Mouse (Mus musculus): ENCODE measurements at regions not wholly inside any gene's neighbourhood (a gene's known extent, or its start where the extent isn't known, plus 50 kb on each side); places are given as distances from the start of the nearest gene placed in this dataset.
A peak's percentile ranks its signal among the peaks of the same experiment; 100 is the strongest.

DNA sequence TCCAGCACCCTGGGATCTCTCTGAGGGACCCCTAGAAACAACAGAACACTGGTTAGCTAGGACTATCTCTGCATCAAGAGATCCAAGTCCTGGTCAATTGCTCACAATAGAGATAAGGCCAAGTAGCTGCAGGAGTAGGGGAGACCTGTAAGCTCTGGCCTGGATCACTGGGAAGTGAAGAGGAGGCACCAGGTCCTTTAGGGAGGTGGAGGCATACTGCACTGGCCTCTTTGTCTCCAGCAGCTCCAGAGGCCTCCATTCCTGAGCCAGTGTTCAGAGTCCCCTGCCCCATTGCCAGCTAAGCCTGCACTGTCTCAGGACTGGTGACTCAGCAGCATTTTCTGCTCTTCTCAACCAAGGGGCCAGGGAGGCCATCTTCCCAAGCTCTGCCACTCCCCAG, 262.3 kb upstream of the Gm4791 start:
- DNase-seq (ENCODE audit: low spot score), result no peak

DNA sequence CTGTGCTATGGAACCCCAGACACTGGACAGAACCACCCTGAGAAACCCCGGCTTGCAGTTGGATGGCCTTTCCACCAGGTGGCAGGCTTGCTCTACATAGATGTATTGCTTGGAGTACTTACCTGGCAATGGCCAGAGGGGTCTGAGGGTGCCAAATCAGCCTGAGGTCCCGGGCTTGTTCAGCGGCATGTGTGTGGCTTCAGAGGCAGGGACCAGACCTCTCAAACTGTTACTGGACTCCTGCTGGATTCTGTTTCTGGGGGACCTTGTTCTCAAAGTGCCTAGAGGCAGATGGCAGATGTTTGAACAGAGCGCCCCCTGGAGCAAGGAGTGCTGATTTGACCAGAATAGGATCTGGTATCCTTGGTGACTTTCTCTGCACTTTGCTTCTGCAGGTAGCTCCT, 262.9 kb upstream of the Gm4791 start:
- DNase-seq (ENCODE audit: low spot score), result peak; percentile 82

DNA sequence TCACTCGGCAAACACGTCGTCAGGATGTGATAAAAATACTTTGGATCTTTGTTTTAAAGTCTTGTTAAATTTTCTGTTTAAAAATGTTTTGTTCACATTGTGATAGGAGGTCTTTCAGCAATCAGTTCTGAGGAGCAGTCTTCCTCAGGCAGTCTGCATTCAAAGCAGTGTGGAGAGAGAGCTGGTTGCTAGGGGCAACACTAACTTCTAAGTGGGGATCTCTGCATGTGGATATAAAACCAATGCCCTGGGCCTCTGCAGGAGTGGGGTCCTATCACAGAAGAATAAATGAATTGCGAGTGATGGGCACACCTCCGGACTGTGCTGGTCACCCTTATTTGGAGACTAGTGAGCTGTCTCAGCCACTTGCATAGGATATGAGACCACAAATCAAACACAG, 270.1 kb upstream of the Gm4791 start:
- no peak for DNase-seq (ENCODE audit: low spot score)

DNA sequence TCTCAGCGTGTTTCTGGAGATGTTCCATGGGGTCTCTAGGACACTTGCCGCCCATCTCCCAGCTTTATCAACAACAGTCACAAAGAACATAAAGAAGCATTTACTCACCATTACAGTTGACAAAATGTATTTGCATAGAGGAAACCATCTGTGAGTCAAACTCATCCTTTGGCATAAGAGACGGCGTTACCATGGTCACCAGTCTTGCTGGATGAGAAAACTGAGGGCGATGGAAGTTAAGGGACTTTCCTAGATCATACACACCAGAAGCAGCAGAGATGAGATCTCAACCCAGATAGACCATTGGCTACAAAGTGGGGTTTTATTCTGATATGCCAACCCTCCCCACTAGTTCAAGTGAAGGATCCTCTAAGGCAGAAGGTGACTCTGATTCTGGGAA, 274.3 kb upstream of the Gm4791 start:
- DNase-seq (ENCODE audit: low spot score), result no peak

DNA sequence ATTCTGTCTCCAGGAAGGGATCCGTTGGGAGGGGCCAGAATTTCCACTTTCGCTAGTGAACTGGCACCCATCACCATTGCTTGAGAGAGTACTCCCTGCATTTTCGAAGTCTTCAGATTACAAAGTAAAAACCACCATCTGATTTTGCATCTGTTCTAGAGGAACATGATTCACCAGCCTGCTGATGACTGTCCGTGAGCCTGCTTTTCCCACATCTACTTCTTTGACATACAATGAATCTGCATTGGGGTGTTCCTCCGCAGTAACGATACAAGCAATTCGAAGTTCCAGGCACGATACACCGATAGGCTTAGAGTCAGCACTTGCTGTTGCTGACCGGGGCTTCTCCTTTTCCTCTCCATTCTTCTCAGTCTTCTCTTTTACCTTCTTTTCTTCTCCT, 285.1 kb upstream of the Gm4791 start:
- DNase-seq (ENCODE audit: low spot score), result no peak

DNA sequence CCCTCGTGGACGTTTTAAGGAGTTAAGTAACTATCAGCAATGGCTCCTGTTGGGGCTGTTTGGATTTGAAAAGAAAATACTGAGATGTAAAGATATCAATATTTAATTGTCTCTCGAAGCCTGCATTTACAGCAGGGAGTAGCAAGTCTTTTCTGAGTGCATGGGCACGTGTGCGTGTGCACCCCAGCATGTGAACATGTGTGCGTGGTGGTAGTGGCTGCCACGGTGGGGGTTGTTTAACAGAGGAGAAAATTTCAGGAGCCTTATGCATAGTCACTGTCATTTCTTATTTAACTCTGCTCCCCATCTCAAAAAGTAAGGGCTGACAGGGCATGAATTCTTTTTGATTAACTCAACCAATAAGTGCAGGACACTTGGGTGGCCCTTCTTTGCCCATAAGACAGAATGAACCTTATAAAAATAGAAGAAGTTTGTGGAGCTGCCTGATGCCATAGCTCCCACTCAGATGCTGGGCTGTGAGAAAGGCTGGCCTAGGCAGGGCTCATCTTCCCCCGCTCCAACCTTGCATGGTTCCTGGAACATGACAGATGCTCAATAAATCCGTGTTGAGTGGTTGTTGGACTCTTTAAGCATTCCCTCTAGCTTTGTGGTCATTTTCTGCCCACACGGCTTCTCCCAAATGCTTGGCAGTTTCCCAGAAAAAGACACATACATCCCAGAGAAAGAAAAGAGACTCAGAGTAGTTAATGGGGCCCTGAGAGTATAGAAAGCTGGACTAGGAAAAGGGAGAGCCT, 294.2 kb upstream of the Gm4791 start:
- DNase-seq (ENCODE audit: low spot score), result no peak

DNA sequence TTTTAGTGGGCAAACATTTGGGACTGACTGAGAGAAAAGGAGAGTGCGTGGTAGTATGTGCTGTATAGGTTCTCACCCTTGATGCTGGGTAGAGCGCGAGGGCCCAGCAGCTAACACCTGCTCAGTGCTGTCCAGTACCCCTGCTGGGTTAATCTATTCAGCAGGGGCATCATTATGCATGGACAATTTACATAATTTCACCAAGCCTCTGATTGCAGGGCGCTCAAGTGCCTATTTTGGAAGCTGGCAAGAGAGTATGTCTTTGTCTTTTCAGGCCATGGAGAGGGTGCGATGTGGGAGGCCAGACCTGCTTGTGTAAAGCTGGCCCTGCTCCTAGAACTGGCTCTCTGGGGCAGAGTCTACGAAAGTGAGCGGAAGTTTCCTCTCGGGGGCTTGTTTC, 294.9 kb upstream of the Gm4791 start:
- DNase-seq (ENCODE audit: low spot score), result no peak

DNA sequence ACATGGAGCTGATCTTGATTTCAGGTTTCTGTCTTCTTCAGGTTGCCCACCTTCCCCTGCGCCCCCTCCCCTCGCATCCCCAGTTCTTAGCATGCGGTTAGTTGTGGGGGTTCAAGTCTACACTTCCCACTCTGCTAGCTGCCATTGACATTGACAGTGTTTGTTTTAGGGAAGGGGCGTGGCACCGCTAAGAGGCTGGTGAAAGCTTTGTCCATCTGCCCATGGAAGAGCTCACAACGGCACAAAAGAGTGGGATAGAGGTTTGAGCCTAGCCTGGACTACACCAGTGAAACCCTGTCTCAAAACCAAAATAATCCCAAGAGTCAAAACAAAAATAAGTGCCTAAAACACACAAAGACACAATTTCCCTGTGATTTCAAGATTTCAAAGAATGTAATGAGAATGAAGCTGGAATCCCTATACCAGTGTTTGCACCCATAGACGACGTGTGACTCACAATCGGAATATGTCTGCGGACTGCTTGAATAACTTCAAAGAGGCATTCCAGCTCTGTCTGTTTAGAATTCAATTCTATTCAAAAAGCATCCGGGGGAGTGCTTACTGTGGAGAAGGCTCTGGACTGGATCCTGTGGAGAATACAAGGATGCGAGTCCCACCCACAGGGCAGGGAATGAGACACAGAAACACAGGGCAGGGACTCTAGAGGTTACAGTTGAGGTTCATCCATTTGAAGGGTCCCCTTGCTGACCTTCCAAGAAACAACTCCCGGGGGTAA, 295.5 kb upstream of the Gm4791 start:
- DNase-seq (ENCODE audit: low spot score), result no peak

DNA sequence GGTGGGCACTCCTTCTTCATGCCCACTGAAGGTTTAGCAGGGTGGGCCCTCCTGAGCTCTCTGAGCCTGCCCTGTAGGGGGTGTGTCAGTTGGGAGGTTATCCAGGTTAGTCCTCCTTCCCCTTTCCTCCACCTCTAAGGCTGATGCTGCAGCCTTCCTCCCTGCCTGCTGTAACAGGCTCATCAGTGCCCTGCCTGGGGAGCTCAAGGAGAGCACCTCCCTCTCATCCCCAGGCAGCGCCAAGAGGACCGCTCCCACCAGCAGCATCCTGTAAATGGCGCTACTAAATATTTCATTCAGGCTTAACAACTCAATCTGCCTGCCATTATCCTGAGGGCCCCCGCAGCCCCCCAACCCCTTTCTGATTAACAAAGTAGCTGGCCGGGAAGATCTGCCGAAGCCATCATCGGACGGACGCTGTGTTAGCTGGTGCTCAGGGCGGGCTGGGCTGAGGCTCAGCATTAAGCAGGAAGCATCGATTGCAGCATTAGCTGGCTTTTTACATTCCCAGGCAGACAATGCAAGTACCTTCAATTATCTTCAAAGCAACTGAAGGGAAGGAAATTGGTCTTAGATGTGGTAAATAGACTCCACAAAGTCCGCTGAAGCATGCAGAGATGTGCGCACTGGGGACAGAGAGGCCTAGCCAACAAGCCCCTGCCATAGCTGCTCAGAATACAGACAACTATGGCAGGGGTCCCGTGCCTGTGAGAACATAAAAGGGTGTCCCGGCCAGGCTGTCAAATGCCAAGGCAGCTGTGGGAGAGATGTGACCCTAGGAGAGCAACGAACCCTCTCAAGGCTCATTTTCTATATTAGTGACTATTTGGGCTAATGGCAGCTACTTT, 296.3 kb upstream of the Gm4791 start:
- no peak for DNase-seq (ENCODE audit: low spot score)

DNA sequence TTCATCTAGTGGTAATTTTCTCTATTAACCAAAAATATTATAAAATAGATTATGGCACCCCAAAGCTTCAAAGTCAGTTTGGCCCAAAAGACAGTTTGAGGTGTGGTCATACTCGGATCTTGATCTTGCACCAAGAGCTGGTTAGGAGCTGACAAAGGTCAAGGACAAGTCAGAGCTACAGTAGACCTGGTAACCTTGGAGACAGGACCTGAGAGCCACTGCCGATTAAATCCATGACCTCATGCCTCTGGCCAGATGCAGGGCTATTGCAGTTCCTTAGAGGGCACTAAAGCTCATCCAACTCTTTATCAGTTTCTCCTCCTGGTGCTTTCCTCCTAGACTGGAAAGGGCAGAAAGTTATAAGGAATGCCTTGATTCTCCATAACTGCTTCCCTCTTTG, 302.4 kb upstream of the Gm4791 start:
- DNase-seq (ENCODE audit: low spot score), result no peak

DNA sequence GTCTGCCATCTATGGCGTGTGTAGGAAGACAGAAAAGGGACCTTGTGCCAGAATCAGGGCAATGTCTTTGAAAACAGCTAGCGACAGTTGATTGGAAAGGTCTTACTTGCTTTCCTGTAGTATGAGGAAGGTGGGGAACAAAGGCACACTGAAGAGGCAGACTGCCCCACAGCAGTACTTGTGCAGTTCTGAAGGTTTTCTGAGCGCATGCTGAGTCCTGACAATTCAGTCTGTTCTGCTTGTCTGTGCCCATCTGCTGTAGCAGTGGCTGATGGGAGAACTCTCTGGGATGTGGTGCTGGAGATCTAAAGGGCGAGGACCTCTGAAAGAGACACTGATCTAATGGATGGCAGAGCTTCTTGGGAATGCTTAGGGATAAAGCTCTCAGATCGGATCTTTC, 309.2 kb upstream of the Gm4791 start:
- DNase-seq (ENCODE audit: low spot score), result no peak

DNA sequence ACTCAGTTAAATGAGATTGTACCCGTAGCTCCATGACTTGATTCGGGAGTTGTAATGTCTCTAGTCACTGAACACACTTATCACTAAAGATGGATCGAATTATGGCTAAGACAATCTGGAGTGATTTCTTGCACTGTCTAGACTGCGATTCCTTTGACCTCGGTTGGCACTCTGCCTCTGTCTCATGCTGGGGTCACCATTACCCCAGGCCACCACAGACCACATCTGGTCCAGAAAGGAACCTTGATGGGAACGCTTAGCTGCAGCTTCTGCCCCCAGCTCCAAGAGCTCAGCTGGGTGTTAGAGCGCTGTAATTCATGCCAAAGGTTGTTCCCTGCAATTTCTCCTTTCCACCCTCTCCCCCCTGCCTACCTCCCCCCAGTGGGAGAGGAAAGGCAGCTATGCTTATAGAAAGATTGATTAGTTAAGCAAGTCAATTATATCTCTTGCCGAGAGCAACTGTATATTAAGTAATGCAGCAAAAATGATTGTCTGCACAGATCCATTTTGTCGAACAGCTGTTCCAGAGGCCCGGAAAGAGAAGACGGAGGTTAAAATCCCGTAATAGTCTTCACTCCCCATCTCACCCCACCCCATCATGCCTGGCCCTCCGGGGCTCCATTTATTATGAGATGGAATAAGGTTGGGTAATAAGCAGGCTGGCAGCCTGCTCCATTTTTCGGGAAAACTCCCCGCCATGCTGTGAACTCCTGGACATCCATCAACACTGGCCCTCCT, 314.3 kb upstream of the Gm4791 start:
- DNase-seq (ENCODE audit: low spot score), result no peak

DNA sequence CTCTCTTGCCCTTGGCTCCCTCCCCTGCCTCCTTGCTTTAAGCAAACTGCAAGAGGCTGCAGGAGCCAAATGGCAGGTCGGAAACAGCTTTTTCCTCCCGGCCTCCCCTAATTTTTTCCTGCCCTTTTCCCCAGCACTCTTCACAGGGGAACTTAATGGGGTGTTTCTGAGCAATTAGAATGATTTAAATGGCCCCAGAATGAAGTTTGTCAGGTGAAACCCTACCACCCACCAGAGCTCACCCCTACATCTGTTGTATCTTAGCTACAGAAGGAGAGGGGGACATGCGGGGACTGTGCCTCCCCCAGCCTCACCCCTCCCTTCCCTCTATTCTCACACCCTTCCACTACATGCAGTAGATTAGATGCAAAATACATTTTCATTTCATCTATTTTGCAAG, 326.5 kb upstream of the Gm4791 start:
- DNase-seq (ENCODE audit: low spot score), result no peak

DNA sequence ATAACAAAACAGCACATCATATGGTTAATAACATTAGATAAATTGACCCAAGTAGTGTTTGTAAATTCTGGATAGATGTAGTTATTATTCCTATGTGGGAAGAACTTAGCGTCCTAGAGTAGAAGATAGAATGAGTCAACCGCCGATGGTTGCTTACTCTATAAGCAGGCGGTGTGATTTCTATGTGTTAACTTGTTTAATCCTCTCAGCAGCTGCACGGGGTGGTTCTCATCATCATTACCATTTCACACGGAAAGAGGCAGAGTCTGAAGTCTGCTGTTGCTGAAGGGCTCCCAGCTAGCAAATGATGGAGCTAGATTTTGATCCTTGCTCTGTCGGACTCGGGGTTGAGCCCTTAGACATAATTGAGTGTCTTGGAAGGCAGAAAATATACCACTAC, 334.6 kb upstream of the 4931429L15Rik start:
- DNase-seq (ENCODE audit: low spot score), result no peak

DNA sequence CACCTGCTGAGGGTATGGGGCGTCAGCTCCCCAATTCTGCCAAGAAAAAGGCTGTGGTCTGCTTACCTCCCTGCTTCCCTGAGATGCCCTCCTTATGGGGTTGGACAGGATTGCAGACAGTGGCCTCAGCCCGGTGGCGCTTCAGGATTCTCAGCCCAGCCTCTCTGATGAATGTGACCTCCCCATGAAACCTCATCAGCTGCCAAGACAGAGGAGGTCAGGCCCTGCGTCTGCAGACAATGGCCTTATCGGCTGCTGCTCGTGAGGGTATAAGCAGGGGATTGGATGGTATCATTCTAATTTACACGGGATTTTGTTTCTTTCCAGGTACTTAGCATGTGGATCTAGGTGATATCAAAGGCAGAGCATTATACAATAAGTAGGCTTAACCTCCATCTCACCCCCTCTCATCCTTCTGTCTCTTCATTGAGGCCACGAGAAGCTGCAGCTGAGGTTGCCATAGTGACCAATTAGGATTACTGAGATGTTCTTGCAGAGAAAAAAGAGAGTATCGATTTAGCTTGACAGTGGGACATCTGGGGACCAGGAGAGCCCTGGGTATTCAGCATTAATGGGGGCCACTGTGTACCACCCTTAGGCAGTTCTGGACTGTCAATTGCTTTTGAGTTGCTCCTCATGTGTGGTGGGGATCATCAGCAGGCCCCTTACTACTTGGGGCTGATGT, 327.6 kb upstream of the 4931429L15Rik start:
- no peak for DNase-seq (ENCODE audit: low spot score)

DNA sequence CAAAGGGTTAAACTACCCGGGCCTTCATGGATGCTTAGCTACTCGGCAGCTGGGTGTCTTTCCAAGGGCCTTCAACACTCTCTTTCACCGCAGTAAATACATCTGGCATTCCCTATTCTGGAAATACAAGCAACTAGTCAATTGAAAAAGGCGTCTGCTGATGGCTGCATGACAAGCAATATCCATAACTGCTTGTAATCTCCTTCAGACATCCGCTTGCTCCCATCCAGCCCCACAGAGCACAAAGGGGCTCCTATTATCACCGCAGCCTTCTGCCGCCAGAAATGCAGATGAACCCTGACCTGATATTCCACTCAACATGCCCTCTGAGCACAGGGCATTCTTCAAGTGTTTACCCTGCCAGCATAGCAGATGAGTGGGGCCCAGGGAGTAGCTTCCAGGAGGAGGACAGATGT, 325.7 kb upstream of the 4931429L15Rik start:
- no peak for DNase-seq (ENCODE audit: low spot score)

DNA sequence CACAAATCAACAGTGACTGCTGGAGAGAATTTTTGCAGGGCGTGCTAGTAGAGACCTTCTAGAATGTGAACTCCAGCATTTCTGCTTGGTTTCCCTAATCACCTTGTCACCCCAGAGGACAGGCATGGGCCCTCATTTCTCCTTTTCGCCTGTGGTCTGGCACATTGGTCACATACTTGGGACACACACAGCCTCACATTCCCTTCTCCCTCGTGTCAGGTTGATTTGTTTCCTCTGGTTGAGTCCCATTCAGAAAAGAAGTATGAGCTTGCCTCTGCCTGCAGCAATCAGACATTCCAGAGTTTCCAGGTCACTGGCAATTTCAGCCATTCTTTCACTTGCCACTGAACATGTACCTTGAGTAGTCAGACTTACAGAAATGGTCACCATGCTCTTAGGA, 323.8 kb upstream of the 4931429L15Rik start:
- DNase-seq (ENCODE audit: low spot score), result no peak

DNA sequence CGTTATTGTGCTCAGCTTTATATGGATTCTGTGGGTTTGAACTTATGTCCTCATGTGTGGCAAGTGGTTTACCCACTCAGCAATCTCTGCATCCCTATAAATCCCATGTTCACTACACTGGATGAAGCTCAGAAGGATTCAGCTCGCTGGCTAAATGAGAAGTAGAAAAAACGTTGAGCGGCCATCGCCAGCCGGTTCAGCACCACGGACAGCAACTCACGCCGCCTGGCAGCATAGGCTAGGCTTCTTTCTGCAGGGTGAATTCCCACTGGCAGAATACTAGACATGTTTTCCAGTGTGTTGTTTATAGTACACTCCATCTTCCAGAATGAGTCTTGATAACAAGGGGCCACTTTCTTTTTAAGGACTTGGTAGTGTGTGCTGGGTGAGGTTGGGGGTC, 322.9 kb upstream of the 4931429L15Rik start:
- DNase-seq (ENCODE audit: low spot score), result peak; percentile 41

DNA sequence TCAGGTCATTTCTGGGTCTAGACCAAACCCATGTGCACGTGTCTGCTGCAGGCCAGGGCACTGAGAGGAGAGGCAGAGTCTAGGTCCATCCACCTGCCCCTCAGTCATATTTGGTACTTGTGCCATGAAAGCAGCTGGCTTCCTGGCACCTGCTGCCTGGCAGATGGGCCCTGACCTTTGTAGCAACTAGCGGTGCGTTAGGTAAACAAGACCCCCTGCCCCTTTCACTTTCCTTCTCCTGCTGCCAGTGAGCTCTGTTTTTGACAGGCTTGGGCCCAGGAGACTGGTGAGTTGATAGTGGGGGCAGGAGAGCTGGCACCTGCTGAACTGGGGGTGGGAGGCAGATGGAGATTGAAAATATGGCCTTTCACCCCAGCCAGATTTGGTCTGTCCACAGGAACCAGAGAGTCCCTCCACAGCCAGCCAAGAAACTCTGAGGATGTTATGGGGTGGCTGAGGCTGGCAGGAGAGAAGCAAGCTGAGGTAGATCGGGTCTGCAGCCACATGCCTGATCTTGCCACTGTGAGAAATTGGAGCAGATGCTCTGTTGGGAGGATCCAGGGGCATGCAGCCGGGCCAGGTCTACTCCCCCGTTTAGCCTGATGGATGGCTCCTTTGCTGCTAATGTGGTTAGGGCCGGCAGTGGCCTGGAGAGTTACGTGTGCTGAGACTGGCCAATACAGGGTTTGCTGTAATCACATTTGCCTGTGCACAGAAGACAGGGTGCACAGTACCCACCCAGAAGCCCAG, 316.6 kb upstream of the 4931429L15Rik start:
- DNase-seq (ENCODE audit: low spot score), result no peak

DNA sequence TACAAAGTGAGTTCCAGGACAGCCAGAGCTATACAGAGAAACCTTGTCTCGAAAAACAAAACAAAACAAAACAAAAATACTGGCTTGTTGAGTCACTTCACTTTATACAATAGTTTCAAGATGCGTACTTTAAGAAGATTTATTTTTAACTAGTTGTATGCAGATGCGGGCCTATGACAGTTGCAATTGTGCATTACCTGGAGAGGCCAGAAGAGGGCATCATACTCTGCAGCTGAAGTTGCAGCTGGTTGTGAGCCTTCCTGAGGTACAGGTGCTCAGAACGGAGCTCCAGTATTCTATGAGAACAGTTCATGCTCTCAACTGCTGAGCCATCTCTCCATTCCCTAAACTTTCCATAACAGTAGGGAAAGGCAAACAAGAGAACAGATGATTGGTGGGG, 314.2 kb upstream of the 4931429L15Rik start:
- DNase-seq (ENCODE audit: low spot score), result no peak

DNA sequence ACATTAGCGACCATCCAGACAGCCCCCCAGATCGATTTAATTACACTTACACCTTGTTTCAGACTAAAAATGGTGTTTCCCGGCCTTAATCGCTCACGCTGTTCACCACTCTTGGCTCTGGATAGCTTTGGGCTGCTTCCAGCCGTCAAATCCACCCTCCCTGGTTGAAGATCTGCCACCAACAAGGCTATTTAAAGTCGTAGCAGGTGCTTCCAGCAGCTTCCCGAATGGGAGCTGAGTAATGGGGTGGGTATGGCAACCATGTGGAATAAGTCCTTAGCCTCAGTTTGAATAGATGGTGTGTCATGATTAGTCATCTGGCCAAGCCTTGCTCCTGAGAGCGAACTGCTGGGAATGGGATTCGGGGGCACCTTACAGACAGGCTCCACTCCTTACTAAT, 312.8 kb upstream of the 4931429L15Rik start:
- no peak for DNase-seq (ENCODE audit: low spot score)
